Mouse (Mus musculus): ENCODE measurements around the gene Olfr603.
"Not testable (repeated sequence)": the region's sequence is repeated elsewhere in the genome, so short reads cannot be mapped to it uniquely, and the experiment has no call there.

Olfr603 gene

DNA sequence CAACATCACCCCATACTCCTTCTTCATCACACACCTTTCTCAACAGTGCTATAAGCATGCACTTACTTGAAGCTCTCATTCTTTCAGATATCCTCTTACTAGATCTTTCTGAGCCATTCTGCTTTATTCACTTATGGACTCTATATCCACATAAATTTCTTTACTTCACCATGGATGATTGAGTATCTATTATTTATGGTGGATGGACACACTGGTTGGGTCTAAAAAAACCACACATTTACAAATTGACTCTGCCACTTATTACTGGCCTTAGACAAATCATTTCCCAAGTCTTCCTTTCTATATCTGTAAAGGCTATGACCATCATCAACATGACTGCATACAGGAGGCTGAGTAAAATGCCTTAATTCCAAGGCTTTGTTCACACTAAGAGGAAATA, at the start of gene Olfr603:
Gene Olfr603 (minus strand): TSS at position 101 of the 400 bp plus-strand sequence.
- no peak for DNase-seq (ENCODE audit: low read depth, low spot score)

DNA sequence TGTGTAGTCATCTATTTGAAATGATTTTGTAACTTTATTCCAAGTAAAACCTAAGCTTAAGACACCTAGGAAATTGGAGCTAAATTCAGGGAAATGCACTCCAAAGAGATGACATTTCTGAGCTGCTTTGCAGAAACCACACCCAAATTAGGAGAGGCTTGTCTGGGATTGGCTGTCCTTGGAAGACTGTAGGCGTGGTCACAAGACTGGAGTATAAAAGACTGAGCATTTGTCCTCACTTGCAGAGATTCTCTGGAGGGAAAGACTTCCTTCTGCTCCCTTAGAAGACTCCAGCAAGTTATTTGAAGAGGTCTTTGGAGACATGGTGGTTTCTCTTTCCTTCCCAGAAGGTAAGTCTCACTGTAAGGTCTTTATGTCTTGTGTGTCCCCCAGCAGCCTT, 28.8 kb upstream of the Olfr603 start, which contains the start of gene Usp17lc:
Gene Usp17lc (plus strand): TSS at position 301 of the 400 bp plus-strand sequence.
- DNase-seq (ENCODE audit: low read depth, low spot score) = not testable (repeated sequence)

DNA sequence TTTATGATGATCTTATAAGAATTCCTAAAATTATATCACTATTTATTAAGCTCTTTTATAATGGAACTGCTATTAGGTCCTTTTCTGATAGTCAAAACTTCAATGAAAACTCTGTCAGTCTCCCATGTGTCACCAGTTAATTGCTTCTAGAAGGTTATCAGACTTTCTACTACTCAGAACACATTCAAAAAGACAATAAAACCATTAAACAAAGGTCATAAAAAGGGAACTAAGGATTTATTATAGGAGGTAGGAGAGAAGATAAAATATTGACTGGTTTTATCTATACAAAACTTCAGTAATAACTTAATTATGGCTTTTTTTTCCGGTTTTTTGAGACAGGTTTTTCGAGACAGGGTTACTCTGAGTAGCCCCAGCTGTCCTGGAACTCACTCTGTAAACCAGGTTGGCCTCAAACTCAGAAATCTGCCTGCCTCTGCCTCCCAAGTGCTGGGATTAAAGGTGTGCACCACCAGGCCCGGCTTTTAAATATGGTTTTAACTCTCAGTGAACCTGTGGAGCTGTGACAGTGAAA, 20.6 kb upstream of the Olfr603 start:
- not testable (repeated sequence) for DNase-seq (ENCODE audit: low read depth, low spot score)

DNA sequence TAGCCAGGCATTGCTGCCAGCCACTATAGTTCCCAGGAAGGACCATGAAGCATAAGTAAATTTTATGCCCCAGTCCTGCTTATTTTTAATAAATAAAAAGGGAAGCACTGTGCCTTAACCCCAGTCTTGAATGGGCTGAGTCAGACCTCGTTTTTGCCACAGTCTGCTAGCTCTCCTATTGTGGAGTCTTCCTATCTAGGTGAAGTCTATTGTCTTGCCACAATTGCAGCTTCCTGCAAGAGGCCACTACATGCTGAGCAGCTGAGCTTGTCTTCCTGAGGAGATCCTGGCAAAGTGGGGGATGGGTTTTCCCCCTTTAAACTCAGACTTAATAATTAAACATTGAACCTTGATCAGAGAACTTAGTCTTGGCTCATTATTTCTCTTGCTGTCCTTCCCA, 13.0 kb upstream of the Olfr603 start:
- peak; percentile 77 for DNase-seq (ENCODE audit: low read depth, low spot score)

DNA sequence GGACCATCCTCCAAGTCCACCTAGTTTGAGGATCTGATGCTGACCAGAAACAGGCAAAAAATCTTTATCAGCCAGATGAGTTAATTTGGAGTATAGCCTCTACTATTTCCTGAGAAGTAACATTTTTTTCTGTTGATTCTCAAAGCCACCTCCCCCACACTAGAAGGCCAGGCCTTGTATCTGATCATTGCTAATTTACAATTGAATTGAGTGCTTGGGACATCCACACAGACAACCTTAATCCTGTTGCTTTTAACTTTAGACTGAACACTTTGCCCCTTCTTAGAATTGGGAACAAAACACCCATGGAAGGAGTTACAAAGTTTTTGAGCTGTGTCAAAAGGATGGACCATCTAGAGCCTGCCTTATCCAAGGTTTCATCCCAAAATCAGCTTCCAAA, 11.8 kb upstream of the Olfr603 start:
- peak; percentile 52 for DNase-seq (ENCODE audit: low read depth, low spot score)

DNA sequence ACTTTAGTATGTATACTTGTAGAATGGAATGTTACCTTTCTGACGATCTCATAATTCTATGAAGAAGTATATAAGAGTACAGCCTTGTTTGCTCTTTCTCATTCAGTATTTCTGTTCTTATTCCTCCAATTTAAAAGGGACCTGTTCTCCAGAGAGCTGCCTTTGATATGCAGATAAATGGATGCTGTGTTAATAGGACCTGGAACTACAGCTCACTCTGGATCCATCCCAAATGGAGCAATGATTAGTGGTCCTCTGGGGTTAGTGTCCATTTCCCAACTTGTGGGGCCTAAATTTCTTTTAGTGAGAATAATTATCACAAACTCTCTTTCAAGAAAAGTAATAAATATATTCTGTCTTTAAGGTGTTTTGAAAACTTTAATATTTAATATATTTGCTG, 23.4 kb downstream of the Olfr603 start, which contains the start of gene Olfr601:
Gene Olfr601 (minus strand): TSS at position 101 of the 400 bp plus-strand sequence.
- no peak for DNase-seq (ENCODE audit: low read depth, low spot score)

DNA sequence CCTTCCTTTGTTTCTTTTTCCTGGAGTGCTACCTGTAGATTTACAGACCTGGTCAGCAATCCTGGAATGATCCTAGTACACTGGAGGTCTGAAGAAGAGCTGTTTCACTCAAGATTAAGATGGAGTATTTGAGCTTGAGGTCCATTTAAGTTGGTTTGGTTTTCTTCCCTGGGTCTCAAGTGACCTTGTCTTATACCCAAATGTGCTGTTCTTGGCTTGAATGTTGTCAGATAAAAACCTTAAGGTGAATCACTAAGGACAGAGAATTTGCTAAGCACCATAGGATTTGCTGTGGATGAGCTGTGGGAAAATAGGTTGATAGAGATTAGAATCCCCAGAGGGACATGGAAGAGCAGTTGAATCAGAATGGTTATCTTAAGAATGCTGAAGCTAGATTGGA, 36.4 kb downstream of the Olfr603 start, which contains the start of gene Olfr600:
Gene Olfr600 (minus strand): TSS at position 101 of the 400 bp plus-strand sequence.
- no peak for DNase-seq (ENCODE audit: low read depth, low spot score)

DNA sequence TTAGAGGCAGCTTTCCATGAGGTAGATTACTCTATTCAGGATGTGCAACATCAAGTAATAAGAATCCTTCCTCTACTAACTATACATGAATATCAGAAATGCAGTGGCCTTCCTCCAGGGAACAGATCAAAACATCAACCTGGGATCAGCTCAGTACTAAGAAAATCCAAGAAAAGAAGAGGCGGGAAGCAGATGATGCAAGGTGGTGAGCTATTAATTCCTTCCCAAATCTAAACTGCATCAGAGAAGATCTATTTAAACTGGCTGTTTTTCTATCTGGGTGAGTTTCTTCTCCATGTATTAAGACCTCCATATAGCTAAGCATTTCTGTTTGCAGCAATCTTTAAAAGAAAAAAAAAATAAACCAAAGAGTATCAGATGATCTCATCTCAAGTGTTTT, 50.4 kb downstream of the Olfr603 start, which contains the start of gene Olfr599:
Gene Olfr599 (plus strand): TSS at position 301 of the 400 bp plus-strand sequence.
- DNase-seq (ENCODE audit: low read depth, low spot score) = no peak

Data from ES-CJ7 (cell line).